Mouse (Mus musculus) neural tube, embryonic 11.5 days (tissue): Measurements from ENCODE around the gene Gm17655. TPM values are rescaled to one million over a fixed set of nuclear protein-coding genes. Genes with fewer than 3 reads are reported as not detected.
"Not testable (repeated sequence)": the region's sequence is repeated elsewhere in the genome, so short reads cannot be mapped to it uniquely, and the experiment has no call there.

Experiments
- ATAC-seq: fragments of 200-750 bp; cut with Nextera tagmentation; 2 replicates; pipeline ENCODE4 v1.8.0; 2017; ENCODE audit warnings: moderate number of reproducible peaks, mild to moderate bottlenecking, moderate TSS enrichment, moderate library complexity; ENCODE audit not compliant: insufficient read depth, low FRiP score, low TSS enrichment
- DNase-seq: peaks from one replicate; pipeline ENCODE4 v3.0.0-alpha.2; 2015; ENCODE audit warnings: low spot score
- H3K27ac ChIP-seq: fragments of 300-500 bp; sonication (generic); 2 replicates; pipeline ENCODE4 v1.5.1; 2014; ENCODE audit warnings: low read depth, mild to moderate bottlenecking, low read length
- H3K27me3 ChIP-seq: fragments of 300-500 bp; sonication (generic); 2 replicates; pipeline ENCODE4 v1.6.1; 2014; ENCODE audit warnings: mild to moderate bottlenecking, low read length, mixed read lengths; ENCODE audit not compliant: control insufficient read depth, insufficient read depth
- H3K36me3 ChIP-seq: fragments of 300-500 bp; sonication (generic); 2 replicates; pipeline ENCODE4 v1.6.1; 2014; ENCODE audit warnings: mild to moderate bottlenecking, low read length, moderate library complexity, mixed read lengths; ENCODE audit not compliant: control insufficient read depth, insufficient read depth
- H3K4me1 ChIP-seq: fragments of 300-500 bp; sonication (generic); 2 replicates; pipeline ENCODE4 v1.6.1; 2014; ENCODE audit warnings: low read length, mixed read lengths; ENCODE audit not compliant: control insufficient read depth, insufficient read depth
- H3K4me2 ChIP-seq: fragments of 300-500 bp; sonication (generic); 2 replicates; pipeline ENCODE4 v1.6.1; 2014; ENCODE audit warnings: low read depth, mild to moderate bottlenecking, moderate library complexity
- H3K4me3 ChIP-seq: fragments of 300-500 bp; sonication (generic); 2 replicates; pipeline ENCODE4 v1.5.1; 2014; ENCODE audit warnings: low read depth, low read length
- H3K9ac ChIP-seq: fragments of 300-500 bp; sonication (generic); 2 replicates; pipeline ENCODE4 v1.6.1; 2014; ENCODE audit warnings: mild to moderate bottlenecking, low read length
- H3K9me3 ChIP-seq: fragments of 300-500 bp; sonication (generic); 2 replicates; pipeline ENCODE4 v1.6.1; 2016; ENCODE audit warnings: low read length; ENCODE audit not compliant: control insufficient read depth
- WGBS: fragments of 180-500 bp; shearing (Covaris S2); extraction: QIAGEN DNeasy Blood & Tissue Kit; methylation state at CpG from one replicate; pipeline ENCODE4 v1.1.7; 2014; 5-methylcytosine and 5-hydroxymethylcytosine counted together
- polyA plus RNA-seq: library from polyadenylated mRNA; unstranded; fragments of >200 nt; fragmentation: Nextera tagmentation; extraction: Ambion mirVana; gene quantifications from 2 replicates; pipeline ENCODE4 v1.2.1, GENCODE M21; 2014

Gm17655 gene
- polyA plus RNA-seq, 1 experiment from 2014 or later: 9.5 TPM

- WGBS: 8% methylated on average over 4 of the region's 4 CpGs
- H3K4me1 ChIP-seq: no peaks in the 10 kb centered on the region
- H3K27ac ChIP-seq: no peak overlapping the region
- peak overlapping the region; percentile 19; the same call in 1 of the 2 replicates for H3K9ac ChIP-seq
- ATAC-seq: peak; percentile 16; the same call in 1 of the 2 replicates
- H3K9me3 ChIP-seq: no peaks in the 10 kb centered on the region
- H3K36me3 ChIP-seq: no peaks in the 10 kb centered on the region
- no peak for DNase-seq
- H3K27me3 ChIP-seq: no peaks in the 10 kb centered on the region
- peak overlapping the region; percentile 50 for H3K4me2 ChIP-seq
- H3K4me3 ChIP-seq: peak overlapping the region; percentile 49
Measured at GRCm38 (mm10) chr5:110094847-110095213, 22.5 kb upstream of the Gm17655 start.

GRCm38 (mm10) chr5:110094030-110094846 lies 21.9 kb upstream of the Gm17655 start, which contains the start of gene Gm35315:
Gene Gm35315 (minus strand): TSS chr5:110094420.
- Histone ChIP-seq H3K27me3 (no peaks in the 10 kb centered on the region), H3K36me3 (no peaks in the 10 kb centered on the region), H3K4me3 (peak within 1 kb of the TSS; percentile 49), H3K4me2 (peak within 1 kb of the TSS; percentile 50), H3K9me3 (no peaks in the 10 kb centered on the region), H3K9ac (peak within 1 kb of the TSS; percentile 62), H3K27ac (no peak within 1 kb of the TSS), H3K4me1 (no peaks in the 10 kb centered on the region)
- under 1% methylated on average over 25 of the region's 25 CpGs for WGBS
- peak; percentile 88 for DNase-seq
- peak; percentile 96 for ATAC-seq

- no peaks in the 10 kb centered on the region for H3K27me3 ChIP-seq
- 75% methylated on average over 2 of the region's 2 CpGs for WGBS
- DNase-seq (no peak), ATAC-seq (no peak)
- H3K4me2 ChIP-seq: no peak overlapping the region
- H3K9me3 ChIP-seq: no peaks in the 10 kb centered on the region
- H3K4me3 ChIP-seq: no peak overlapping the region
- no peaks in the 10 kb centered on the region for H3K4me1 ChIP-seq
- H3K36me3 ChIP-seq: no peaks in the 10 kb centered on the region
- H3K9ac ChIP-seq: no peak overlapping the region
- no peak overlapping the region for H3K27ac ChIP-seq
Measured at GRCm38 (mm10) chr5:110091546-110091945, 19.2 kb upstream of the Gm17655 start.

GRCm38 (mm10) chr5:110086161-110086866 lies 14.0 kb upstream of the Gm17655 start:
- no peaks in the 10 kb centered on the region for H3K27me3 ChIP-seq
- WGBS: 37% methylated on average over 14 of the region's 14 CpGs
- ATAC-seq (no peak), DNase-seq (no peak)
- no peaks in the 10 kb centered on the region for H3K36me3 ChIP-seq
- no peak overlapping the region for H3K9ac ChIP-seq
- H3K27ac ChIP-seq: no peak overlapping the region
- 0 out of 2 replicates have a peak, but pooled peaks cover 2% of the 10 kb centered on the region for H3K9me3 ChIP-seq
- no peaks in the 10 kb centered on the region for H3K4me1 ChIP-seq
- no peak overlapping the region for H3K4me3 ChIP-seq
- H3K4me2 ChIP-seq: no peak overlapping the region

- Histone ChIP-seq H3K36me3 (no peaks in the 10 kb centered on the region), H3K9ac (no peak overlapping the region), H3K27me3 (no peaks in the 10 kb centered on the region), H3K4me3 (no peak overlapping the region), H3K27ac (no peak overlapping the region), H3K4me2 (no peak overlapping the region), H3K4me1 (no peaks in the 10 kb centered on the region), H3K9me3 (0 out of 2 replicates have a peak, but pooled peaks cover 2% of the 10 kb centered on the region)
- DNase-seq (no peak), ATAC-seq (no peak)
- 80% methylated on average over 4 of the region's 4 CpGs for whole genome bisulfite sequencing
Measured at GRCm38 (mm10) chr5:110082961-110083360, 10.6 kb upstream of the Gm17655 start.

- peak overlapping the region; percentile 52 for H3K4me3 ChIP-seq
- H3K27ac ChIP-seq: no peak overlapping the region
- H3K4me1 ChIP-seq: no peaks in the 10 kb centered on the region
- H3K9ac ChIP-seq: peak overlapping the region; percentile 56
- no peaks in the 10 kb centered on the region for H3K36me3 ChIP-seq
- ATAC-seq (peak; percentile 96), DNase-seq (peak; percentile 78)
- H3K4me2 ChIP-seq: peak overlapping the region; percentile 51
- H3K27me3 ChIP-seq: no peaks in the 10 kb centered on the region
- no peaks in the 10 kb centered on the region for H3K9me3 ChIP-seq
- WGBS: 4% methylated on average over 19 of the region's 19 CpGs
Measured at GRCm38 (mm10) chr5:110057637-110058408, 14.5 kb downstream of the Gm17655 start.

- H3K27ac ChIP-seq: not testable (repeated sequence)
Measured at GRCm38 (mm10) chr5:110023694-110024427, 48.5 kb downstream of the Gm17655 start.

GRCm38 (mm10) chr5:110023273-110023672 lies 49.0 kb downstream of the Gm17655 start:
- Histone ChIP-seq H3K4me2 (no peak overlapping the region), H3K4me3 (no peak overlapping the region), H3K4me1 (no peaks in the 10 kb centered on the region), H3K27ac (no peak overlapping the region), H3K36me3 (no peaks in the 10 kb centered on the region), H3K9me3 (no peaks in the 10 kb centered on the region), H3K9ac (no peak overlapping the region), H3K27me3 (no peaks in the 10 kb centered on the region)
- no peak for DNase-seq
- no peak for ATAC-seq
- 62% methylated on average over 9 of the region's 9 CpGs for WGBS

More at GRCm38 (mm10) chr5:110023694-110024427, 48.5 kb downstream of the Gm17655 start:
- H3K4me2 ChIP-seq, H3K27me3 ChIP-seq, H3K9ac ChIP-seq, H3K36me3 ChIP-seq, H3K4me3 ChIP-seq, H3K4me1 ChIP-seq, H3K9me3 ChIP-seq: not testable (repeated sequence)
- 53% methylated on average over 8 of the region's 8 CpGs for WGBS
- DNase-seq (peak; percentile 43), ATAC-seq (peak; percentile 65; the same call in 1 of the 2 replicates)
